Mouse (Mus musculus): ENCODE results near the gene Resf1. TPM values are rescaled to one million over a fixed set of nuclear protein-coding genes. Genes with fewer than 3 reads are reported as not detected.
"Not testable (repeated sequence)": the region's sequence is repeated elsewhere in the genome, so short reads cannot be mapped to it uniquely, and the experiment has no call there.

Resf1 gene
- polyA plus RNA-seq, 1 experiment from 2014 or later = 42.0 TPM

GRCm38 (mm10) chr6:149330332-149330731 lies 21.1 kb downstream of the Resf1 start:
- H3K9me3 ChIP-seq (ENCODE audit: control insufficient read depth, low read length) = no peaks in the 10 kb centered on the region
- peak; percentile 2 for DNase-seq (ENCODE audit: low spot score, missing footprints)
- no peak overlapping the region for H3K4me3 ChIP-seq (ENCODE audit: low read depth, low read length)
- no peak overlapping the region for H3K27ac ChIP-seq (ENCODE audit: low read depth, low read length)
- no peaks in the 10 kb centered on the region for H3K4me1 ChIP-seq (ENCODE audit: control insufficient read depth, insufficient read depth, low read length)
- peaks cover 19% of the 10 kb centered on the region; the same call in 1 of the 2 replicates for H3K36me3 ChIP-seq (ENCODE audit: control insufficient read depth, insufficient read depth, low read length)
- no peaks in the 10 kb centered on the region for H3K27me3 ChIP-seq (ENCODE audit: control insufficient read depth, insufficient read depth, low read length)
- no peak overlapping the region for H3K4me2 ChIP-seq
- WGBS = 83% methylated on average over 1 of the region's 1 CpGs
- H3K9ac ChIP-seq (ENCODE audit: low read length) = no peak overlapping the region
- ATAC-seq (ENCODE audit: low FRiP score) = no peak

GRCm38 (mm10) chr6:149333036-149333435 lies 23.8 kb downstream of the Resf1 start:
- Histone ChIP-seq H3K9me3 (ENCODE audit: control insufficient read depth, low read length) (no peaks in the 10 kb centered on the region), H3K4me2 (no peak overlapping the region)

DNA sequence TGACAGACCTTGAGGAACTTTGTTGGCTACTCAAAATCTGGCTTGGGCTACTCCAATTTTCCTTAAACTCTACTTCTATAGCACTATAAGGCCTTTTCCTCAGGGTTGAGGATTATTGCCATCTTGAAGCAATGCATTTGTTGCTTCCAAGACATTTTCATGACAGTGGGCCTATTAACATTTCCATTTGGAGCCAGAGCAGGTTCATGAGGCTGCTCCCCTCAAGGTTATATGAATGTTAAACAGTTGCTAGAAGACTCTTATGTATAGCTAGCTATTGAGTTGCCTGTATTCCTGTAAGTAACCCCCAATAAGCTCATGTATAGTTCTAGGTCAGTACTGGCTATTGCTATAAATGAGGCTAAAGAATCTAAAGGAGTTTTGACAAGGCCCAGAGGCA lies 28.8 kb downstream of the Resf1 start:
- H3K4me3 ChIP-seq (ENCODE audit: low read depth, low read length) = no peak overlapping the region
- no peaks in the 10 kb centered on the region for H3K9me3 ChIP-seq (ENCODE audit: control insufficient read depth, low read length)
- ATAC-seq (ENCODE audit: low FRiP score) (no peak), DNase-seq (ENCODE audit: low spot score, missing footprints) (peak; percentile 67)
- H3K4me1 ChIP-seq (ENCODE audit: control insufficient read depth, insufficient read depth, low read length) = no peaks in the 10 kb centered on the region
- H3K36me3 ChIP-seq (ENCODE audit: control insufficient read depth, insufficient read depth, low read length) = peaks cover 9% of the 10 kb centered on the region
- no peak overlapping the region for H3K4me2 ChIP-seq
- H3K27me3 ChIP-seq (ENCODE audit: control insufficient read depth, insufficient read depth, low read length) = no peaks in the 10 kb centered on the region
- H3K9ac ChIP-seq (ENCODE audit: low read length) = no peak overlapping the region
- H3K27ac ChIP-seq (ENCODE audit: low read depth, low read length) = no peak overlapping the region

More at GRCm38 (mm10) chr6:149333036-149333435, 23.8 kb downstream of the Resf1 start:
- no peak overlapping the region for H3K27ac ChIP-seq (ENCODE audit: low read depth, low read length)
- WGBS = 92% methylated on average over 2 of the region's 2 CpGs
- no peaks in the 10 kb centered on the region for H3K27me3 ChIP-seq (ENCODE audit: control insufficient read depth, insufficient read depth, low read length)
- H3K4me1 ChIP-seq (ENCODE audit: control insufficient read depth, insufficient read depth, low read length) = no peaks in the 10 kb centered on the region
- no peak overlapping the region for H3K9ac ChIP-seq (ENCODE audit: low read length)
- ATAC-seq (ENCODE audit: low FRiP score) = no peak
- peak; percentile 57 for DNase-seq (ENCODE audit: low spot score, missing footprints)
- peaks cover 10% of the 10 kb centered on the region for H3K36me3 ChIP-seq (ENCODE audit: control insufficient read depth, insufficient read depth, low read length)
- no peak overlapping the region for H3K4me3 ChIP-seq (ENCODE audit: low read depth, low read length)

- Histone ChIP-seq H3K4me1 (ENCODE audit: control insufficient read depth, insufficient read depth, low read length) (no peaks in the 10 kb centered on the region), H3K9ac (ENCODE audit: low read length) (no peak overlapping the region)
Measured at GRCm38 (mm10) chr6:149338622-149339021, 29.4 kb downstream of the Resf1 start.

GRCm38 (mm10) chr6:149343802-149344201 lies 34.6 kb downstream of the Resf1 start:
- Histone ChIP-seq H3K36me3 (ENCODE audit: control insufficient read depth, insufficient read depth, low read length) (no peaks in the 10 kb centered on the region), H3K27ac (ENCODE audit: low read depth, low read length) (no peak overlapping the region), H3K27me3 (ENCODE audit: control insufficient read depth, insufficient read depth, low read length) (no peaks in the 10 kb centered on the region), H3K9me3 (ENCODE audit: control insufficient read depth, low read length) (no peaks in the 10 kb centered on the region), H3K4me2 (no peak overlapping the region), H3K4me3 (ENCODE audit: low read depth, low read length) (no peak overlapping the region), H3K4me1 (ENCODE audit: control insufficient read depth, insufficient read depth, low read length) (no peaks in the 10 kb centered on the region), H3K9ac (ENCODE audit: low read length) (no peak overlapping the region)
- DNase-seq (ENCODE audit: low spot score, missing footprints) = no peak
- 71% methylated on average over 2 of the region's 2 CpGs for WGBS
- no peak for ATAC-seq (ENCODE audit: low FRiP score)

More at GRCm38 (mm10) chr6:149338622-149339021, 29.4 kb downstream of the Resf1 start:
- Histone ChIP-seq H3K27me3 (ENCODE audit: control insufficient read depth, insufficient read depth, low read length) (no peaks in the 10 kb centered on the region), H3K27ac (ENCODE audit: low read depth, low read length) (no peak overlapping the region), H3K4me3 (ENCODE audit: low read depth, low read length) (no peak overlapping the region), H3K36me3 (ENCODE audit: control insufficient read depth, insufficient read depth, low read length) (peaks cover 6% of the 10 kb centered on the region), H3K9me3 (ENCODE audit: control insufficient read depth, low read length) (no peaks in the 10 kb centered on the region), H3K4me2 (no peak overlapping the region)
- WGBS = 90% methylated on average over 1 of the region's 1 CpGs
- ATAC-seq (ENCODE audit: low FRiP score) (no peak), DNase-seq (ENCODE audit: low spot score, missing footprints) (no peak)

DNA sequence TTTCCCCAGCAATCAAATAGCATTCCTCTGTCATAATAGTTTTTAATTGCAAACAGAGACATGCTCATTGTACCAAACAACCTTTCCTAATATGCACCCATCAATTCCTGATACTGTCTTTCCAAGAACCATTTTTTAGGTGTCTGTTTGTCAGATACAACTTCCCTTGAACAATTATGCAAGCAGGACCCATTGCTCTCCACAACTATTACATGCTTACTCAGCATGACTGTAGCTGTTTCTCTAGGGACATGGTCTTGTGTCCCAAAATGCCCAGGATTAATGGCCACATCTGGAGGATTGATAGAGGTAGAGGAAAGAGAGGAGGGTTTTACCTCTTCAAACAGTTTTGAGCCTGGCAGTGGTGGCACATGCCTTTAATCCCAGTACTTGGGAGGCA lies 35.2 kb downstream of the Resf1 start:
- Histone ChIP-seq H3K4me2 (no peak overlapping the region), H3K27ac (ENCODE audit: low read depth, low read length) (no peak overlapping the region)

DNA sequence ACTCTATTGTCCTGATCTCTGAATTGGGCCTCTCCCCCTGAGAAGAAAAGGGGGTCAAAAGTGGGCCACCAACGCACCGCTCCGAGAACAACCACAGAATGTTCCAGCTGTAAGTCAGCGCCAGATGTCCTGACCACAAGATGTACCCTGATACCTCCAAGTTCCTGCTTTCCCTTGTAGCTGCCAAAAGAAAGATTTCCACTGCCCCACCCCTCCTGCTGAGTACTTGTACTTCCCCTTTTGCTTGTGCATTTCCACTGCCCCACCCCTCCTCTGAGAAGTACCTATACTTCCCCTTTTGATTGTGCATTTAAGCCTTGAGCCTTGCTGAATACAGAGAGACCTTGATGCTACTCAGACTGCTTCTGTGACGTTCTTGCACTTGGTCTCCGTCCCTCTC lies 39.0 kb downstream of the Resf1 start:
- H3K27ac ChIP-seq (ENCODE audit: low read depth, low read length); H3K36me3 ChIP-seq (ENCODE audit: control insufficient read depth, insufficient read depth, low read length); H3K4me1 ChIP-seq (ENCODE audit: control insufficient read depth, insufficient read depth, low read length); H3K9me3 ChIP-seq (ENCODE audit: control insufficient read depth, low read length); DNase-seq (ENCODE audit: low spot score, missing footprints); ATAC-seq (ENCODE audit: low FRiP score); H3K27me3 ChIP-seq (ENCODE audit: control insufficient read depth, insufficient read depth, low read length); H3K9ac ChIP-seq (ENCODE audit: low read length); H3K4me2 ChIP-seq; H3K4me3 ChIP-seq (ENCODE audit: low read depth, low read length): not testable (repeated sequence)
- WGBS = 88% methylated on average over 6 of the region's 6 CpGs

More for the DNA sequence above, 35.2 kb downstream of the Resf1 start:
- Histone ChIP-seq H3K4me3 (ENCODE audit: low read depth, low read length) (no peak overlapping the region), H3K9ac (ENCODE audit: low read length) (no peak overlapping the region), H3K4me1 (ENCODE audit: control insufficient read depth, insufficient read depth, low read length) (no peaks in the 10 kb centered on the region), H3K9me3 (ENCODE audit: control insufficient read depth, low read length) (no peaks in the 10 kb centered on the region), H3K36me3 (ENCODE audit: control insufficient read depth, insufficient read depth, low read length) (no peaks in the 10 kb centered on the region), H3K27me3 (ENCODE audit: control insufficient read depth, insufficient read depth, low read length) (no peaks in the 10 kb centered on the region)
- no peak for DNase-seq (ENCODE audit: low spot score, missing footprints)
- ATAC-seq (ENCODE audit: low FRiP score) = no peak

GRCm38 (mm10) chr6:149354826-149355495 lies 45.7 kb downstream of the Resf1 start:
- no peaks in the 10 kb centered on the region for H3K27me3 ChIP-seq (ENCODE audit: control insufficient read depth, insufficient read depth, low read length)
- H3K9ac ChIP-seq (ENCODE audit: low read length) = no peak overlapping the region
- H3K4me2 ChIP-seq = no peak overlapping the region
- H3K4me1 ChIP-seq (ENCODE audit: control insufficient read depth, insufficient read depth, low read length) = no peaks in the 10 kb centered on the region
- ATAC-seq (ENCODE audit: low FRiP score) (no peak), DNase-seq (ENCODE audit: low spot score, missing footprints) (no peak)
- H3K9me3 ChIP-seq (ENCODE audit: control insufficient read depth, low read length) = no peaks in the 10 kb centered on the region
- H3K36me3 ChIP-seq (ENCODE audit: control insufficient read depth, insufficient read depth, low read length) = no peaks in the 10 kb centered on the region
- H3K4me3 ChIP-seq (ENCODE audit: low read depth, low read length) = no peak overlapping the region
- H3K27ac ChIP-seq (ENCODE audit: low read depth, low read length) = no peak overlapping the region
- WGBS = 61% methylated on average over 4 of the region's 4 CpGs

- H3K36me3 ChIP-seq (ENCODE audit: control insufficient read depth, insufficient read depth, low read length); H3K4me2 ChIP-seq; H3K4me1 ChIP-seq (ENCODE audit: control insufficient read depth, insufficient read depth, low read length); H3K27ac ChIP-seq (ENCODE audit: low read depth, low read length); DNase-seq (ENCODE audit: low spot score, missing footprints); ATAC-seq (ENCODE audit: low FRiP score); H3K9ac ChIP-seq (ENCODE audit: low read length); H3K9me3 ChIP-seq (ENCODE audit: control insufficient read depth, low read length); H3K27me3 ChIP-seq (ENCODE audit: control insufficient read depth, insufficient read depth, low read length); H3K4me3 ChIP-seq (ENCODE audit: low read depth, low read length): not testable (repeated sequence)
- WGBS = 87% methylated on average over 4 of the region's 4 CpGs
Measured at GRCm38 (mm10) chr6:149355799-149356198, 46.6 kb downstream of the Resf1 start.
